Mouse (Mus musculus): ENCODE data around the gene Flrt1. TPM values are rescaled to one million over a fixed set of nuclear protein-coding genes. Genes with fewer than 3 reads are reported as not detected.

Gene Flrt1
- polyA plus RNA-seq (2012; rRNA removed) (2.2 and 3.2 TPM in 2 replicates), polyA plus RNA-seq (2014; fragmentation: Nextera tagmentation; extraction: Ambion mirVana) (8.5 and 9.6 TPM in 2 replicates)

- no peak for ATAC-seq (ENCODE audit: low FRiP score, low read depth)
- Histone ChIP-seq H3K27ac (replicated peaks; ENCODE audit: low read depth, low read length) (no peak within 1 kb of the TSS), H3K4me1 (ENCODE audit: control insufficient read depth, insufficient read depth, low read length) (peaks cover 32% of the 10 kb centered on the region), H3K9ac (ENCODE audit: low read depth, low read length, severe bottlenecking) (no peak within 1 kb of the TSS; the same call in 1 of the 2 replicates), H3K36me3 (ENCODE audit: control insufficient read depth, insufficient read depth, low read length) (no peaks in the 10 kb centered on the region), H3K4me2 (replicated peaks; ENCODE audit: low read depth, low read length, severe bottlenecking) (no peak within 1 kb of the TSS), H3K4me3 (replicated peaks; ENCODE audit: low read length) (no peak within 1 kb of the TSS), H3K27me3 (ENCODE audit: control insufficient read depth, insufficient read depth, low read length) (no peaks in the 10 kb centered on the region), H3K9me3 (ENCODE audit: control insufficient read depth, low read length) (no peaks in the 10 kb centered on the region)
- no peak for DNase-seq (ENCODE audit: low spot score)
- TF ChIP-seq POLR2A (IDR thresholded peaks at IDR 0.05; ENCODE audit: borderline replicate concordance, extremely low read depth, insufficient read depth, insufficient read length) = no peak
- WGBS = 53% methylated on average over 9 of the region's 9 CpGs
Measured at GRCm38 (mm10) chr19:7105544-7105943, at the start of gene Flrt1. TSS of gene Flrt1 (minus strand) at chr19:7105729.

- no peaks in the 10 kb centered on the region for H3K9me3 ChIP-seq (ENCODE audit: control insufficient read depth, low read length)
- no peak for TF ChIP-seq POLR2A (IDR thresholded peaks at IDR 0.05; ENCODE audit: borderline replicate concordance, extremely low read depth, insufficient read depth, insufficient read length)
- DNase-seq (ENCODE audit: low spot score) (peak; percentile 41), ATAC-seq (ENCODE audit: low FRiP score, low read depth) (peak; percentile 69)
- H3K27me3 ChIP-seq (ENCODE audit: control insufficient read depth, insufficient read depth, low read length) = peaks cover 3% of the 10 kb centered on the region; the same call in 1 of the 2 replicates
- 66% methylated on average over 5 of the region's 6 CpGs for WGBS
- no peak overlapping the region for H3K9ac ChIP-seq (ENCODE audit: low read depth, low read length, severe bottlenecking)
- H3K4me3 ChIP-seq (replicated peaks; ENCODE audit: low read length) = no peak overlapping the region
- H3K4me2 ChIP-seq (replicated peaks; ENCODE audit: low read depth, low read length, severe bottlenecking) = no peak overlapping the region
- 0 out of 2 replicates have a peak overlapping the region, but pooled peaks have one; percentile 13 for H3K27ac ChIP-seq (replicated peaks; ENCODE audit: low read depth, low read length)
- H3K4me1 ChIP-seq (ENCODE audit: control insufficient read depth, insufficient read depth, low read length) = peaks cover 29% of the 10 kb centered on the region
- H3K36me3 ChIP-seq (ENCODE audit: control insufficient read depth, insufficient read depth, low read length) = no peaks in the 10 kb centered on the region
Measured at GRCm38 (mm10) chr19:7155196-7155595, 49.7 kb upstream of the Flrt1 start.

- no peak overlapping the region for H3K9ac ChIP-seq (ENCODE audit: low read depth, low read length, severe bottlenecking)
- no peak overlapping the region for H3K27ac ChIP-seq (replicated peaks; ENCODE audit: low read depth, low read length)
- ATAC-seq (ENCODE audit: low FRiP score, low read depth) (peak; percentile 62; the same call in 1 of the 2 replicates), DNase-seq (ENCODE audit: low spot score) (peak; percentile 64)
- no peak for TF ChIP-seq POLR2A (IDR thresholded peaks at IDR 0.05; ENCODE audit: borderline replicate concordance, extremely low read depth, insufficient read depth, insufficient read length)
- no peaks in the 10 kb centered on the region for H3K9me3 ChIP-seq (ENCODE audit: control insufficient read depth, low read length)
- H3K4me3 ChIP-seq (replicated peaks; ENCODE audit: low read length) = no peak overlapping the region
- no peaks in the 10 kb centered on the region; the same call in 1 of the 2 replicates for H3K27me3 ChIP-seq (ENCODE audit: control insufficient read depth, insufficient read depth, low read length)
- H3K36me3 ChIP-seq (ENCODE audit: control insufficient read depth, insufficient read depth, low read length) = no peaks in the 10 kb centered on the region
- peaks cover 36% of the 10 kb centered on the region for H3K4me1 ChIP-seq (ENCODE audit: control insufficient read depth, insufficient read depth, low read length)
- 34% methylated on average over 7 of the region's 7 CpGs for whole genome bisulfite sequencing
- no peak overlapping the region for H3K4me2 ChIP-seq (replicated peaks; ENCODE audit: low read depth, low read length, severe bottlenecking)
Measured at GRCm38 (mm10) chr19:7153232-7153631, 47.7 kb upstream of the Flrt1 start.

GRCm38 (mm10) chr19:7151927-7152653 is 46.6 kb upstream of the Flrt1 start:
- no peaks in the 10 kb centered on the region; the same call in 1 of the 2 replicates for H3K27me3 ChIP-seq (ENCODE audit: control insufficient read depth, insufficient read depth, low read length)
- no peaks in the 10 kb centered on the region for H3K9me3 ChIP-seq (ENCODE audit: control insufficient read depth, low read length)
- TF ChIP-seq POLR2A (IDR thresholded peaks at IDR 0.05; ENCODE audit: borderline replicate concordance, extremely low read depth, insufficient read depth, insufficient read length) = no peak
- no peak overlapping the region for H3K27ac ChIP-seq (replicated peaks; ENCODE audit: low read depth, low read length)
- no peak overlapping the region for H3K9ac ChIP-seq (ENCODE audit: low read depth, low read length, severe bottlenecking)
- 83% methylated on average over 6 of the region's 6 CpGs for WGBS
- H3K4me1 ChIP-seq (ENCODE audit: control insufficient read depth, insufficient read depth, low read length) = peaks cover 36% of the 10 kb centered on the region
- no peak overlapping the region for H3K4me2 ChIP-seq (replicated peaks; ENCODE audit: low read depth, low read length, severe bottlenecking)
- no peak for ATAC-seq (ENCODE audit: low FRiP score, low read depth)
- H3K36me3 ChIP-seq (ENCODE audit: control insufficient read depth, insufficient read depth, low read length) = no peaks in the 10 kb centered on the region
- H3K4me3 ChIP-seq (replicated peaks; ENCODE audit: low read length) = no peak overlapping the region
- DNase-seq (ENCODE audit: low spot score) = no peak

- peaks cover 29% of the 10 kb centered on the region for H3K4me1 ChIP-seq (ENCODE audit: control insufficient read depth, insufficient read depth, low read length)
- no peaks in the 10 kb centered on the region for H3K9me3 ChIP-seq (ENCODE audit: control insufficient read depth, low read length)
- DNase-seq (ENCODE audit: low spot score) (no peak), ATAC-seq (ENCODE audit: low FRiP score, low read depth) (no peak)
- no peak for TF ChIP-seq POLR2A (IDR thresholded peaks at IDR 0.05; ENCODE audit: borderline replicate concordance, extremely low read depth, insufficient read depth, insufficient read length)
- H3K27me3 ChIP-seq (ENCODE audit: control insufficient read depth, insufficient read depth, low read length) = no peaks in the 10 kb centered on the region; the same call in 1 of the 2 replicates
- no peak overlapping the region for H3K27ac ChIP-seq (replicated peaks; ENCODE audit: low read depth, low read length)
- H3K4me2 ChIP-seq (replicated peaks; ENCODE audit: low read depth, low read length, severe bottlenecking) = no peak overlapping the region
- 72% methylated on average over 7 of the region's 7 CpGs for WGBS
- no peak overlapping the region for H3K4me3 ChIP-seq (replicated peaks; ENCODE audit: low read length)
- no peak overlapping the region for H3K9ac ChIP-seq (ENCODE audit: low read depth, low read length, severe bottlenecking)
- H3K36me3 ChIP-seq (ENCODE audit: control insufficient read depth, insufficient read depth, low read length) = no peaks in the 10 kb centered on the region
Measured at GRCm38 (mm10) chr19:7151300-7151926, 45.9 kb upstream of the Flrt1 start.

All from limb, embryonic 14.5 days (tissue).